8 mouse cellular contexts compared by ENCODE assay signal in genomic region chr2:156475285-156476110, GRCm38 (mm10). TPM values are rescaled to one million over a fixed set of nuclear protein-coding genes. Genes with fewer than 3 reads are reported as not detected.
A peak's percentile ranks its signal among the peaks of the same experiment; 100 is the strongest.
DNase-seq lines count a peak whose midpoint lies in the region; ATAC-seq and TF ChIP-seq lines count a peak whose summit lies in the region.

No protein-coding gene starts in this region.

- peaks cover 4% of the 10 kb centered on the region for H3K4me1 ChIP-seq in heart, adult 2 months (ENCODE audit: control insufficient read depth, insufficient read depth, low read length)
- H3K4me1 ChIP-seq in kidney, adult 2 months (ENCODE audit: control insufficient read depth, insufficient read depth, low read length), result peaks cover 9% of the 10 kb centered on the region; the same call in 1 of the 2 replicates
- peaks cover 33% of the 10 kb centered on the region for H3K4me1 ChIP-seq in limb, embryonic 13.5 days
- H3K4me1 ChIP-seq in midbrain, embryonic 12.5 days, result peaks cover 21% of the 10 kb centered on the region
- H3K4me1 ChIP-seq in stomach, embryonic 14.5 days (ENCODE audit: control insufficient read depth, insufficient read depth, low read length), result peaks cover 16% of the 10 kb centered on the region

- no peaks in the 10 kb centered on the region for H3K9me3 ChIP-seq in limb, embryonic 13.5 days
- no peaks in the 10 kb centered on the region for H3K9me3 ChIP-seq in midbrain, embryonic 12.5 days
- H3K9me3 ChIP-seq in stomach, embryonic 14.5 days (ENCODE audit: control insufficient read depth, low read depth, low read length), result no peaks in the 10 kb centered on the region

- no peaks in the 10 kb centered on the region for H3K27me3 ChIP-seq in heart, adult 2 months (ENCODE audit: control insufficient read depth, insufficient read depth, low read length)
- H3K27me3 ChIP-seq in kidney, adult 2 months (replicated peaks; ENCODE audit: control insufficient read depth, insufficient read depth, low read length), result no peaks in the 10 kb centered on the region
- no peaks in the 10 kb centered on the region for H3K27me3 ChIP-seq in limb, embryonic 13.5 days
- peaks cover 25% of the 10 kb centered on the region for H3K27me3 ChIP-seq in midbrain, embryonic 12.5 days
- H3K27me3 ChIP-seq in stomach, embryonic 14.5 days (ENCODE audit: control insufficient read depth, insufficient read depth, low read length), result no peaks in the 10 kb centered on the region

- peak overlapping the region; percentile 64 for H3K4me3 ChIP-seq in heart, adult 2 months
- H3K4me3 ChIP-seq in kidney, adult 2 months (ENCODE audit: insufficient read depth, low read depth, low read length), result peak overlapping the region; percentile 60
- peak overlapping the region; percentile 77 for H3K4me3 ChIP-seq in limb, embryonic 13.5 days
- H3K4me3 ChIP-seq in midbrain, embryonic 12.5 days, result peak overlapping the region; percentile 64
- H3K4me3 ChIP-seq in stomach, embryonic 14.5 days (ENCODE audit: low read depth, low read length), result peak overlapping the region; percentile 64

- peak overlapping the region; percentile 59 for H3K27ac ChIP-seq in heart, adult 2 months
- peak overlapping the region; percentile 19 for H3K27ac ChIP-seq in kidney, adult 2 months (ENCODE audit: insufficient read depth, low read depth, low read length)
- H3K27ac ChIP-seq in limb, embryonic 13.5 days, result peak overlapping the region; percentile 84
- H3K27ac ChIP-seq in midbrain, embryonic 12.5 days (replicated peaks), result peak overlapping the region; percentile 27; the same call in 1 of the 2 replicates
- H3K27ac ChIP-seq in stomach, embryonic 14.5 days (ENCODE audit: low read length), result peak overlapping the region; percentile 82

- DNase-seq in heart, adult 11 months, result peak; percentile 98
- DNase-seq in heart, adult 8-10 months (ENCODE audit: low spot score), result no peak
- peak; percentile 84 for DNase-seq in embryo, embryonic 10.5 days (ENCODE audit: low spot score)
- DNase-seq in heart, adult 2 months, result peak; percentile 81 to 84
- DNase-seq in kidney, adult 2 months, result peak; percentile 73

- H3K9ac ChIP-seq in heart, adult 2 months (ENCODE audit: low read depth, low read length), result peak overlapping the region; percentile 88
- peak overlapping the region; percentile 91 for H3K9ac ChIP-seq in limb, embryonic 13.5 days
- peak overlapping the region; percentile 75 for H3K9ac ChIP-seq in midbrain, embryonic 12.5 days (replicated peaks)
- H3K9ac ChIP-seq in stomach, embryonic 14.5 days (replicated peaks; ENCODE audit: low read depth, low read length), result peak overlapping the region; percentile 69

- TF ChIP-seq POLR2A in heart, adult 2 months (IDR thresholded peaks at IDR 0.05; ENCODE audit: insufficient read depth, low read depth, low read length), result no peak
- TF ChIP-seq POLR2A in kidney, adult 2 months (IDR thresholded peaks at IDR 0.05; ENCODE audit: low read depth, low read length), result no peak

- TF ChIP-seq EP300 in heart, adult 2 months (IDR thresholded peaks at IDR 0.05; ENCODE audit: insufficient read depth, low read depth, low read length), result no peak

- no peaks in the 10 kb centered on the region for H3K79me2 ChIP-seq in heart, adult 2 months (replicated peaks; ENCODE audit: control insufficient read depth, insufficient read depth, low read length)

- no peaks in the 10 kb centered on the region for H3K36me3 ChIP-seq in heart, adult 2 months (ENCODE audit: control insufficient read depth, insufficient read depth, low read length)
- H3K36me3 ChIP-seq in kidney, adult 2 months (ENCODE audit: control insufficient read depth, insufficient read depth, low read length), result no peaks in the 10 kb centered on the region
- no peaks in the 10 kb centered on the region for H3K36me3 ChIP-seq in limb, embryonic 13.5 days
- H3K36me3 ChIP-seq in midbrain, embryonic 12.5 days, result no peaks in the 10 kb centered on the region
- H3K36me3 ChIP-seq in stomach, embryonic 14.5 days (ENCODE audit: control insufficient read depth, insufficient read depth, low read length), result no peaks in the 10 kb centered on the region

- intact Hi-C loops in heart, adult 2 months (cut with DNase I), result no loop called here

- no peak for TF ChIP-seq CTCF in heart, adult 2 months (IDR thresholded peaks at IDR 0.05)
- no peak for TF ChIP-seq CTCF in kidney, adult 2 months (conservative IDR thresholded peaks at IDR 0.05; ENCODE audit: insufficient read depth, insufficient read length, low read depth, low read length)

- peak overlapping the region; percentile 90 for H3K4me2 ChIP-seq in limb, embryonic 13.5 days (replicated peaks)
- H3K4me2 ChIP-seq in midbrain, embryonic 12.5 days (replicated peaks), result peak overlapping the region; percentile 90
- H3K4me2 ChIP-seq in stomach, embryonic 14.5 days (replicated peaks; ENCODE audit: low read depth, low read length), result peak overlapping the region; percentile 86

- ATAC-seq in limb, embryonic 13.5 days (ENCODE audit: low FRiP score, low read depth), result peak; percentile 77
- ATAC-seq in midbrain, embryonic 12.5 days (ENCODE audit: low FRiP score, low read depth), result peak; percentile 77
- ATAC-seq in stomach, embryonic 14.5 days (ENCODE audit: insufficient number of reproducible peaks, insufficient read depth, low FRiP score, low read depth), result peak; percentile 74

- WGBS in heart, adult 2 months, result under 1% methylated on average over 64 of the region's 80 CpGs
- WGBS in kidney, adult 2 months, result 3% methylated on average over 80 of the region's 80 CpGs
- WGBS in limb, embryonic 13.5 days, result under 1% methylated on average over 70 of the region's 80 CpGs
- under 1% methylated on average over 59 of the region's 80 CpGs for WGBS in midbrain, embryonic 12.5 days
- under 1% methylated on average over 61 of the region's 80 CpGs for WGBS in stomach, embryonic 14.5 days

RNA-seq across cellular contexts. Expression of gene Epb41l1, which starts 54.8 kb away (rescaled TPM):
- 1 to 10 TPM; 6.5 to 9.4 (median 7.6) TPM for total RNA-seq in heart, adult 8-10 months (2022)
- total RNA-seq in heart, adult 2 months (2021), result 1 to 10 TPM; 7.3 to 8.2 TPM
- 7.6 and 7.8 TPM in 2 replicates for polyA plus RNA-seq in heart, adult 2 months (2012; rRNA removed)
- 38.1 and 38.7 TPM in 2 replicates for polyA plus RNA-seq in kidney, adult 2 months (2012; rRNA removed)
- 3.3 and 3.7 TPM in 2 replicates for polyA plus RNA-seq in limb, embryonic 13.5 days (2015; fragmentation: Nextera tagmentation; extraction: Ambion mirVana)
- polyA plus RNA-seq in midbrain, embryonic 12.5 days (2016; fragmentation: Nextera tagmentation; extraction: Ambion mirVana), result 6.2 TPM in 2 replicates
- polyA plus RNA-seq in stomach, embryonic 14.5 days (2014; fragmentation: Nextera tagmentation; extraction: Ambion mirVana), result 5.2 and 6.2 TPM in 2 replicates

Comparison
In these comparisons a context has a peak if more than half of its experiments do, and no peak if none do; other contexts are left out.
1. H3K27ac ChIP-seq: peak in every context shown above with its lines; median percentile 84 in limb, embryonic 13.5 days; 82 in stomach, embryonic 14.5 days; 59 in heart, adult 2 months; 27 in midbrain, embryonic 12.5 days; 19 in kidney, adult 2 months.